Mouse (Mus musculus): Measurements from ENCODE around the gene Lrrc29.
A peak's percentile ranks its signal among the peaks of the same experiment; 100 is the strongest.

GRCm38 (mm10) chr8:105326141-105326672 lies at the start of gene Lrrc29, which contains the start of gene Tmem208:
- TF ChIP-seq CTCF (IDR thresholded peaks at IDR 0.05; ENCODE audit: low read depth, low read length), result peak; percentile 59
- TF ChIP-seq EP300 (IDR thresholded peaks at IDR 0.05; ENCODE audit: insufficient read depth, low read depth, low read length), result no peak; the same call in 1 of the 2 replicates

Data from ES-Bruce4 (cell line).